Mouse (Mus musculus) monocyte, adult 5-6 weeks (primary cell): Measurements from ENCODE around the gene Gm10197. TPM values are rescaled to one million over a fixed set of nuclear protein-coding genes. Genes with fewer than 3 reads are reported as not detected.

Experiments used
- ATAC-seq: fragments of 153-309, 156-312 bp; replicated peaks from 2 replicates; pipeline ENCODE4 v1.8.0; 2017; ENCODE audit warnings: mild to moderate bottlenecking; ENCODE audit not compliant: low TSS enrichment, insufficient number of reproducible peaks, severe bottlenecking, poor library complexity, low FRiP score
- total RNA-seq: library from RNA; stranded (forward); fragments of 200-1000, 200-491, 200-594 nt; gene quantifications from 3 replicates; pipeline ENCODE4 v1.2.3, GENCODE M21; 2017

Gene Gm10197
- total RNA-seq, result not detected in 3 replicates

GRCm38 (mm10) chr19:53371666-53372065 lies at the start of gene Gm10197:
Gm10197 (minus strand) TSS chr19:53371766.
- no peak for ATAC-seq

- peak; percentile 44 for ATAC-seq
Measured at GRCm38 (mm10) chr19:53420924-53421582, 49.5 kb upstream of the Gm10197 start.

GRCm38 (mm10) chr19:53419834-53420233 lies 48.3 kb upstream of the Gm10197 start:
- no peak for ATAC-seq

- ATAC-seq, result no peak
Measured at GRCm38 (mm10) chr19:53415198-53415597, 43.6 kb upstream of the Gm10197 start.

- no peak for ATAC-seq
Measured at GRCm38 (mm10) chr19:53414650-53415049, 43.1 kb upstream of the Gm10197 start.

- ATAC-seq, result no peak
Measured at GRCm38 (mm10) chr19:53413617-53414380, 42.2 kb upstream of the Gm10197 start.

GRCm38 (mm10) chr19:53412149-53412848 lies 40.7 kb upstream of the Gm10197 start:
- ATAC-seq, result no peak

GRCm38 (mm10) chr19:53409663-53410307 lies 38.2 kb upstream of the Gm10197 start:
- ATAC-seq, result no peak

GRCm38 (mm10) chr19:53408398-53408797 lies 36.8 kb upstream of the Gm10197 start:
- ATAC-seq, result no peak

- ATAC-seq, result peak; percentile 48
Measured at GRCm38 (mm10) chr19:53407350-53407749, 35.8 kb upstream of the Gm10197 start.

- no peak for ATAC-seq
Measured at GRCm38 (mm10) chr19:53405810-53406209, 34.2 kb upstream of the Gm10197 start.

GRCm38 (mm10) chr19:53404837-53405356 lies 33.3 kb upstream of the Gm10197 start:
- ATAC-seq, result no peak

GRCm38 (mm10) chr19:53404219-53404836 lies 32.8 kb upstream of the Gm10197 start:
- no peak for ATAC-seq

- ATAC-seq, result no peak
Measured at GRCm38 (mm10) chr19:53402741-53403432, 31.3 kb upstream of the Gm10197 start.

- ATAC-seq, result no peak
Measured at GRCm38 (mm10) chr19:53400332-53401110, 29.0 kb upstream of the Gm10197 start.

- ATAC-seq, result peak; percentile 52
Measured at GRCm38 (mm10) chr19:53399213-53399612, 27.6 kb upstream of the Gm10197 start.
